Mouse (Mus musculus) forebrain, embryonic 16.5 days (tissue): ENCODE data around the gene Lypla2. TPM values are rescaled to one million over a fixed set of nuclear protein-coding genes. Genes with fewer than 3 reads are reported as not detected.

ENCODE experiments used
- ATAC-seq: fragments of 200-750 bp; cut with Nextera tagmentation; 2 replicates; pipeline ENCODE4 v1.8.0; 2017; ENCODE audit warnings: mild to moderate bottlenecking, moderate library complexity
- H3K27ac ChIP-seq: fragments of 300-500 bp; sonication (generic); 2 replicates; pipeline ENCODE4 v1.5.1; 2014; ENCODE audit warnings: low read length, control low read depth
- H3K27me3 ChIP-seq: fragments of 300-500 bp; sonication (generic); replicated peaks from 2 replicates; pipeline ENCODE4 v1.6.1; 2014; ENCODE audit warnings: low read length; ENCODE audit not compliant: control insufficient read depth, insufficient read depth
- H3K36me3 ChIP-seq: fragments of 300-500 bp; sonication (generic); 2 replicates; pipeline ENCODE4 v1.6.1; 2014; ENCODE audit not compliant: control insufficient read depth, insufficient read depth
- H3K4me1 ChIP-seq: fragments of 300-500 bp; sonication (generic); replicated peaks from 2 replicates; pipeline ENCODE4 v1.6.1; 2014; ENCODE audit warnings: low read length; ENCODE audit not compliant: control insufficient read depth, insufficient read depth
- H3K4me2 ChIP-seq: fragments of 300-500 bp; sonication (generic); 2 replicates; pipeline ENCODE4 v1.6.1; 2014; ENCODE audit warnings: mild to moderate bottlenecking, low read length, control low read depth
- H3K4me3 ChIP-seq: fragments of 300-500 bp; sonication (generic); replicated peaks from 2 replicates; pipeline ENCODE4 v1.5.1; 2014; ENCODE audit warnings: mild to moderate bottlenecking, low read length, control low read depth
- H3K9ac ChIP-seq: fragments of 300-500 bp; sonication (generic); replicated peaks from 2 replicates; pipeline ENCODE4 v1.6.1; 2014; ENCODE audit warnings: low read depth, low read length, control low read depth
- H3K9me3 ChIP-seq: fragments of 300-500 bp; sonication (generic); 2 replicates; pipeline ENCODE4 v1.6.1; 2016; ENCODE audit warnings: low read length; ENCODE audit not compliant: control insufficient read depth
- WGBS: fragments of 180-500 bp; shearing (Covaris S2); extraction: QIAGEN DNeasy Blood & Tissue Kit; methylation state at CpG from one replicate; pipeline ENCODE4 v1.1.7; 2014; 5-methylcytosine and 5-hydroxymethylcytosine counted together
- polyA plus RNA-seq: library from polyadenylated mRNA; unstranded; fragments of >200 nt; fragmentation: Nextera tagmentation; extraction: Ambion mirVana; gene quantifications from 2 replicates; pipeline ENCODE4 v1.2.1, GENCODE M21; 2015

Gene Lypla2
- polyA plus RNA-seq: 169 and 197 TPM in 2 replicates

DNA sequence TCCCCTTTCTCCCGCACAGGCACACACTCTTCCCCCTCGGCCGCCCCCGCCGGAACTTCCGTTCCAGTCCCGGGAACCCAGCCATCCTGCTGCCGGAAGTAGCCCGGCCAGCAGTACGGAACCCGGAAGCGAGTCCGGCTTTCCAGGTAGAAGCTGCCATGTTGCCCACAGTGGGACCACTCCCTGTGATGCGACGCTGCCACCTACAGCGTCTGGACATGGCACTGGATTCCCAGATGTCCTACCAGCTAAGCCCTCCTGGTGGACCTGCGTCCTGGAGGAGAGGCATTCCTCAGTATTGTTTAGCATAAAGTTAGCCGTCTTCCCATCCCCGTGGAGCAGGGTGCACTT, at the start of gene Lypla2:
Gene Lypla2, minus strand, starts transcription at position 71 of the 351 bp plus-strand sequence.
- no peaks in the 10 kb centered on the region for H3K9me3 ChIP-seq
- ATAC-seq: peak; percentile 93
- 1% methylated on average over 19 of the region's 19 CpGs for WGBS
- H3K27me3 ChIP-seq: no peaks in the 10 kb centered on the region
- peak within 1 kb of the TSS; percentile 96 for H3K4me3 ChIP-seq
- H3K4me2 ChIP-seq: peak within 1 kb of the TSS; percentile 92
- peak within 1 kb of the TSS; percentile 49 for H3K27ac ChIP-seq
- H3K36me3 ChIP-seq: peaks cover 33% of the 10 kb centered on the region
- peaks cover 17% of the 10 kb centered on the region for H3K4me1 ChIP-seq
- H3K9ac ChIP-seq: peak within 1 kb of the TSS; percentile 94

DNA sequence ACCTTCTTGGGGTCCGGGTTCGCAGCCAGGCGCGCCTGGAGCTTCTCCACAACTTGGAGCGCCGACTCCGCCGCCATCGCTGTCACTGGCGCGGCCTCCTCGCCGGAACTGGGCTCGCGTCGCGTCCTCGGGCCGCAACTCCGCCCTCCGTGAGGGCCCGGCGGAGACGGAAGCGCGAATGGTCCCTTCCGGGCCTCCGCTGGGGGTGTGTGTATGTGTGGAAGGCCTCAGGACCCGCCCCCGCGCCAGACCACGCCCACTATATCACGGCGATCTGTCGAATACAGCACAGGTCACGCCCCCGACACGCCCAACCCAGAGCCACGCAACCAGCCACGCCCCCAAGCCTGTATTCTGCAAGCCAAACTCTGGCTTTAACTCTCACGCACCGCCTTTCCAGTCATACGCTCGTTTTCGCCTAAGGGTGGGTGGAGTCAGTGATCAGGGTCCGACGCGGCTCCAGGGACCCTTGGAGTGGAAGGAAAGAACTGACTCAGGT, 49.2 kb upstream of the Lypla2 start, which contains the start of gene Eloa:
Gene Eloa, minus strand, starts transcription at position 215 of the 499 bp plus-strand sequence.
- Histone ChIP-seq H3K36me3 (no peaks in the 10 kb centered on the region), H3K9ac (peak within 1 kb of the TSS; percentile 98), H3K4me3 (peak within 1 kb of the TSS; percentile 97), H3K27me3 (no peaks in the 10 kb centered on the region), H3K9me3 (no peaks in the 10 kb centered on the region), H3K4me1 (peaks cover 14% of the 10 kb centered on the region), H3K4me2 (peak within 1 kb of the TSS; percentile 100), H3K27ac (peak within 1 kb of the TSS; percentile 83)
- peak; percentile 99 for ATAC-seq
- WGBS: 0% methylated on average over 48 of the region's 48 CpGs

DNA sequence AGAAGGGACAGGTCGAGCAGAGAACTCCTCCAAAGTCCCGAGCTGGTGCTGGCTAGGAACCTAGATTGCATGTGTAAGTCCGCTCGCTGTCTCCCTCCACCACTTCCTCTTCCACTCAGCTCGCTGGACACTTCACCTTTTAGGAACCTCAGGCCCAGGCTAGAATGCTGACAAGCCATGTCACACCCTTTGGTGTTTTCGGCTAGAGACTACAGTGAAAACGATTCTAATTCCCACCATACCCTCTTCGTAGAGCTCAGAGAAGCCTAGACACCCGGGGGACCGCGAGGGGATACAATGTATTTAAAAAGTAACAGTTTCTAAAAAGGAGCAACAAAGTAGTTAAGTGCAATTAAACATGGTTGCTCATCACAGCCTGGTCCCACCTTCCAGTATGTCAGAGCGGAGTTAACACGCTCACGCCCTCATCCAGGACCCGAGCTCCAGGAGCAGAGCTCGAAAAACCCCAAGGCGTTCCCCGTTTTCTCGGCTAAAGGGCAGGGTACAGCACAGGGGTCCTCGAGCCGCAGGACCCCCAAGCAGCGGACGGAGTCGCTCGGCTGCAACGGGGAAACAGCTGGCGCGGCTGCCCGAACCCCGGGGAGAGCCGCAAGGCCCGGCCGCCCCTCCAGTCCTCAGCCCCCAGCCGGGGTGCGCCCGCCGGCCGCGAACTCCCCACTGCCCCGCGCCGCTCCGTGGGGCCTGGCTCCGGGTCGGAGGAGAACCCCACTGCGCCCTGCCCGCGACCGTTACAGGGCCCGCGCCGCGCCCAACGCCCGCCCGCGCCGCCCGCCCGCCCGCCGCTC, 48.5 kb upstream of the Lypla2 start:
- H3K4me2 ChIP-seq: peak overlapping the region; percentile 100
- peak; percentile 73 for ATAC-seq
- peak overlapping the region; percentile 98 for H3K9ac ChIP-seq
- 1% methylated on average over 61 of the region's 62 CpGs for WGBS
- H3K27me3 ChIP-seq: no peaks in the 10 kb centered on the region
- H3K4me1 ChIP-seq: peaks cover 14% of the 10 kb centered on the region
- H3K36me3 ChIP-seq: no peaks in the 10 kb centered on the region
- H3K9me3 ChIP-seq: no peaks in the 10 kb centered on the region
- peak overlapping the region; percentile 97 for H3K4me3 ChIP-seq
- peak overlapping the region; percentile 83 for H3K27ac ChIP-seq

DNA sequence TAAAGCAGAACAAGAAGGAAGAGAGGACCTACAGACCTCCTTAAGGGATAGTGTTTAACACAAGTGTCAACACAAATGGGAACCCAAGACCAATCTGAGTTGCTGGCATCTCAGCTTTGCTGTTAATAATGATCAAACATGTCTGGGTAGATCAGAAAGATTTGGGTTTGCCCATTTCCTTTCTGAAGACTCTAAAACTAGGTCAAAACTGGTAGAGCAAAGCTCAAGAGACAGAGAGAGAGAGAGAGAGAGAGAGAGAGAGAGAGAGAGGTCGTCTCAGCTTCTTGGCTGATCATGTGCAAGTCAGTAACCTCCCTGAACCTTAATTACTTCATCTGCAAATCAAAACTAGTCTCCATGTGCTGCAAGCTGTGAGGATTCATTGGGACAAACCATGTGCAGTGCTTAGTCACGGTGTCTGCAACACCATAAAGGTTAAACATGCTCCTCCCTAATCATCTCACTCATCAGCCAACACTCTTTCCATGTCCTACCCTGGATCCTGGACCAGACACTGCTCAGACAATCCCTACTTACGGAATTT, 43.7 kb upstream of the Lypla2 start:
- Histone ChIP-seq H3K27me3 (no peaks in the 10 kb centered on the region), H3K4me3 (no peak overlapping the region), H3K9ac (no peak overlapping the region), H3K9me3 (no peaks in the 10 kb centered on the region), H3K4me2 (no peak overlapping the region), H3K4me1 (peaks cover 14% of the 10 kb centered on the region), H3K27ac (no peak overlapping the region), H3K36me3 (peaks cover 10% of the 10 kb centered on the region)
- ATAC-seq: no peak
- 81% methylated on average over 3 of the region's 3 CpGs for WGBS

DNA sequence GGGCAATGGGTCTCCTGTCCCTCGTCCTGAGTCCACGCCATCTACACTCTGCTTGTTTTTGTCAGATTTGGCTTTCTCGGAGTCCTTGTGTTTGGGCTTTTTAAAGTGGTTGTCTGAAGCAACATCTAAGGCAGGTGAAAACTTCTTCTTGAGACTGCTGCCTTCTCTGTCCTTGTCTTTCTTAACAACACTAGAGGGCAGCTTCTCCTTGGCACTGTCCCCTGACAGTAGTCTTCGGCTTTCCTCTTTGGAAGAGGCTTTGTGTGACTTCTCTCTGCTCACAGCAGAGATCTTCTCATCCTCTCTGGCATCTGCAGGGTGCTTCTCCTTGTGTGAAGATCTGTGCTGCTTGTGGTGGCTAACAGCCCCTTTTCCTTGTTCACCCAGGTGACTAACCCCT, 38.2 kb upstream of the Lypla2 start:
- WGBS: 91% methylated on average over 4 of the region's 4 CpGs
- ATAC-seq: no peak
- H3K27ac ChIP-seq: no peak overlapping the region
- H3K9me3 ChIP-seq: no peaks in the 10 kb centered on the region
- no peak overlapping the region for H3K4me3 ChIP-seq
- no peak overlapping the region for H3K9ac ChIP-seq
- H3K36me3 ChIP-seq: peaks cover 51% of the 10 kb centered on the region
- no peaks in the 10 kb centered on the region for H3K27me3 ChIP-seq
- H3K4me2 ChIP-seq: no peak overlapping the region
- H3K4me1 ChIP-seq: no peaks in the 10 kb centered on the region

DNA sequence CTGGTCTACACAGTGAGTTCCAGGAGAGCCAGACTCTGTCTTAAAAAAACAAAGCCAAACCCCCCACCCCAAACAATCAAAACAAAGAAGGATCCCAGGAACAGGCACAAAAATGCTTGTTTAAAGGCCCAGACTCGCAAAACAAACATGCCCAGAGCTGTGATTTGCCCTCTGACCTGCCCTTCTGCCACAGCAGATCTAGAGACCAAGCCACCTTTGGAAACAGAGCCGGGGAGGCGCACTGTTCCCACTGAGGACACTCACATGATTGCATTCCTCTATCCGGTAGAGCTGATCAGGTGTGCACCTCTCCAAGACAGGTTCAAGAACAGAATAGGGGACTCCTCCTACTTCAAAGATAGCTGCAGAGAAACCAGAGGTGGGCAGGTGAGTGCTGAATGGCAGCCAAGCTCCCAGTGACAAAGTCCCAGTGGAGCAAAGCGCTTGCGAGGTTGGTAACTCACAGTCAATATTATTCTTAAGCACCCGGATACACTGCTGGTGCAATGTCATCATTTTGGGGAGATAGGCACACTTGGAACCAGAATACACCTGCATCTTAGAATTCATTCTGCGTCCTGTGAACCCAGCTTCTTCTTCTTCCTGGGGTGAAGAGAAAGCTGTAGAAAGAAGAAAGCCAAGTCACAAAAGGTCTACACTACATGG, 36.5 kb upstream of the Lypla2 start:
- no peak overlapping the region for H3K27ac ChIP-seq
- 91% methylated on average over 8 of the region's 8 CpGs for WGBS
- no peak for ATAC-seq

DNA sequence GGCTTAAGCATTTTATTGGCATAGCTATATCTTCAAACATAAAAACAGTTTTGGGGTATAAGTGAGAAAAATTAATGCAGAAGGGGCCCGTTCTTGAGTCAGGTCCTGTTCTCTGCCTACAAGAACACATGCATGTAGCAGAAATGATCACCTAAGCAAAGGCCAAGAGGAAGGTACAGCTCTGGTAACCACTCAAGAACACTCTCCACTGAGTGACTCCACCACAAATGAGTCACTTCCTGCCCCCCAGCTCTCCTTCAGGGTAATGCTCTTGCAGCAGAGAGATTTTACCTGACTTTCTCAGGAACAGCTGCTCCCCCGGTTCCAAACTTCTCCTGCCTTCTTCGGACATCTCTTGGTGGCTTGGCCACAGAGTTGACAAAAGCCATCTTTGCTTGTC, 34.4 kb upstream of the Lypla2 start:
- Histone ChIP-seq H3K27ac (no peak overlapping the region), H3K36me3 (peaks cover 71% of the 10 kb centered on the region), H3K4me2 (no peak overlapping the region), H3K9ac (no peak overlapping the region), H3K4me1 (no peaks in the 10 kb centered on the region), H3K9me3 (no peaks in the 10 kb centered on the region), H3K27me3 (no peaks in the 10 kb centered on the region), H3K4me3 (no peak overlapping the region)
- 98% methylated on average over 3 of the region's 3 CpGs for WGBS
- ATAC-seq: no peak

More for the DNA sequence above, 36.5 kb upstream of the Lypla2 start:
- Histone ChIP-seq H3K4me1 (no peaks in the 10 kb centered on the region), H3K36me3 (peaks cover 60% of the 10 kb centered on the region), H3K9ac (no peak overlapping the region), H3K4me2 (no peak overlapping the region), H3K9me3 (no peaks in the 10 kb centered on the region), H3K27me3 (no peaks in the 10 kb centered on the region), H3K4me3 (no peak overlapping the region)

DNA sequence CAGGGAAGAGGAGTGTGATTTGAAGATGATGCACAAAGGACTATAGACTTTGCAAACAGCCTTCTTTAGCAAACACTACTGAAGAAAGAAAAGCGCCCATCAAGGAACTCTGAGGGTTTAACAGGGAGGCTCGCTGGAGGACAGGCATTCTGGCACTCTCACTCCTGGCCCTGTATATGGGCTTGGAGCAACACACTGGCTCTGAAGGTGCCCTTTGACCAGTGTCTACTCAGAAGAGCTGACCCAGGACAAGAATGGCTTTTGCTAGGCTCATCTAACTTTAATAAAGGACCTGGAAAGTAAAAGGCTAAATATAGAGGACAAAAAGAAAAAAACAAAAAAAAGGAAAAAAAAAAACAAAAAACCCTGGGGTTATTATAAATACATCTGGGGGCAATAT, 32.5 kb upstream of the Lypla2 start:
- Histone ChIP-seq H3K27ac (no peak overlapping the region), H3K9me3 (no peaks in the 10 kb centered on the region), H3K9ac (no peak overlapping the region), H3K36me3 (peaks cover 55% of the 10 kb centered on the region), H3K4me1 (no peaks in the 10 kb centered on the region), H3K4me3 (no peak overlapping the region), H3K4me2 (no peak overlapping the region), H3K27me3 (no peaks in the 10 kb centered on the region)
- ATAC-seq: no peak
- WGBS: 91% methylated on average over 2 of the region's 2 CpGs

DNA sequence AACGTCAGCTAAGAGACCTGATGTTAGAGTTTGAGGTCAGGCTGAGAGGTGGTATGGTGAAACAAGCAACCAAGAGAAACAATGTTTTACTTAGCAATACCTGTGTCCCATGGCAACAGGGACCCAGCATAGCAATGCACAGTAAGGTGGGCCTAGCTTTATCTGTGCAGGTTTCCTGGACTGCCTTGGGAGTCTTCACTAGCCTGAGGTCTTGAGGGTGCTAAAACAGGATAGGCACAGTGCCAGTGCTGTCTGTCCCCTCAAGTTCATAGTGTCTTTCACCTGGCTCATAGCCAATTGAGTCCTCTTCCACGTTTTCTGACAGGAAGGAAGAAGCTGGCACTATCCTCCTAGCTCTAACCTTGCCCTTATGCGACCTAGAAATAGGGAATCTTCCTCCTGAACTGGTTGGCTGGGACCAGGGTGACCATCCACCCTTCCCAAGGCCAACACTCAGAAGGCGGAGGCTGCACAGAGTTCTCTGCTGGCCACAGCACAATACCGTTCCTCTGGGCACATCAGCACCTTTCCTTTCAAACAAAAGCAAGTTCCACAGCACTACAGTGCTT, 31.8 kb upstream of the Lypla2 start:
- Histone ChIP-seq H3K9ac (no peak overlapping the region), H3K9me3 (no peaks in the 10 kb centered on the region), H3K27ac (no peak overlapping the region), H3K4me3 (no peak overlapping the region), H3K36me3 (peaks cover 48% of the 10 kb centered on the region), H3K4me2 (no peak overlapping the region), H3K27me3 (no peaks in the 10 kb centered on the region), H3K4me1 (no peaks in the 10 kb centered on the region)
- no peak for ATAC-seq
- 88% methylated on average over 5 of the region's 5 CpGs for WGBS
